Mouse (Mus musculus) hindbrain, embryonic 11.5 days (tissue): Measurements from ENCODE around the gene Sec31b. TPM values are rescaled to one million over a fixed set of nuclear protein-coding genes. Genes with fewer than 3 reads are reported as not detected.

Experiments used
- ATAC-seq: fragments of 200-750 bp; cut with Nextera tagmentation; 2 replicates; pipeline ENCODE4 v1.8.0; 2017; ENCODE audit warnings: mild to moderate bottlenecking, moderate TSS enrichment, moderate library complexity; ENCODE audit not compliant: low FRiP score
- DNase-seq: peaks from one replicate; pipeline ENCODE4 v3.0.0-alpha.2; 2015; ENCODE audit warnings: low spot score
- H3K27ac ChIP-seq: fragments of 300-500 bp; sonication (generic); 2 replicates; pipeline ENCODE4 v1.5.1; 2014; ENCODE audit warnings: mild to moderate bottlenecking, low read depth, low read length
- H3K27me3 ChIP-seq: fragments of 300-500 bp; sonication (generic); 2 replicates; pipeline ENCODE4 v1.6.1; 2014; ENCODE audit warnings: mild to moderate bottlenecking, low read length, moderate library complexity, mixed read lengths; ENCODE audit not compliant: control insufficient read depth, insufficient read depth
- H3K36me3 ChIP-seq: fragments of 300-500 bp; sonication (generic); 2 replicates; pipeline ENCODE4 v1.6.1; 2014; ENCODE audit warnings: mild to moderate bottlenecking, low read length, moderate library complexity, mixed read lengths; ENCODE audit not compliant: control insufficient read depth, insufficient read depth
- H3K4me1 ChIP-seq: fragments of 300-500 bp; sonication (generic); replicated peaks from 2 replicates; pipeline ENCODE4 v1.6.1; 2014; ENCODE audit warnings: low read length, mixed read lengths; ENCODE audit not compliant: control insufficient read depth, insufficient read depth
- H3K4me2 ChIP-seq: fragments of 300-500 bp; sonication (generic); replicated peaks from 2 replicates; pipeline ENCODE4 v1.6.1; 2014; ENCODE audit warnings: mild to moderate bottlenecking, low read depth, low read length
- H3K4me3 ChIP-seq: fragments of 300-500 bp; sonication (generic); 2 replicates; pipeline ENCODE4 v1.5.1; 2014; ENCODE audit warnings: low read depth, low read length
- H3K9ac ChIP-seq: fragments of 300-500 bp; sonication (generic); 2 replicates; pipeline ENCODE4 v1.6.1; 2014; ENCODE audit warnings: low read depth, low read length
- H3K9me3 ChIP-seq: fragments of 300-500 bp; sonication (generic); 2 replicates; pipeline ENCODE4 v1.6.1; 2016; ENCODE audit warnings: low read length; ENCODE audit not compliant: control insufficient read depth
- WGBS: fragments of 180-500 bp; shearing (Covaris S2); extraction: QIAGEN DNeasy Blood & Tissue Kit; methylation state at CpG from one replicate; pipeline ENCODE4 v1.1.7; 2014; 5-methylcytosine and 5-hydroxymethylcytosine counted together
- polyA plus RNA-seq: library from polyadenylated mRNA; unstranded; fragments of >200 nt; fragmentation: Nextera tagmentation; extraction: Ambion mirVana; gene quantifications from 2 replicates; pipeline ENCODE4 v1.2.1, GENCODE M21; 2014

Sec31b gene
- polyA plus RNA-seq, 1 experiment from 2014 or later: 0.22 TPM

DNA sequence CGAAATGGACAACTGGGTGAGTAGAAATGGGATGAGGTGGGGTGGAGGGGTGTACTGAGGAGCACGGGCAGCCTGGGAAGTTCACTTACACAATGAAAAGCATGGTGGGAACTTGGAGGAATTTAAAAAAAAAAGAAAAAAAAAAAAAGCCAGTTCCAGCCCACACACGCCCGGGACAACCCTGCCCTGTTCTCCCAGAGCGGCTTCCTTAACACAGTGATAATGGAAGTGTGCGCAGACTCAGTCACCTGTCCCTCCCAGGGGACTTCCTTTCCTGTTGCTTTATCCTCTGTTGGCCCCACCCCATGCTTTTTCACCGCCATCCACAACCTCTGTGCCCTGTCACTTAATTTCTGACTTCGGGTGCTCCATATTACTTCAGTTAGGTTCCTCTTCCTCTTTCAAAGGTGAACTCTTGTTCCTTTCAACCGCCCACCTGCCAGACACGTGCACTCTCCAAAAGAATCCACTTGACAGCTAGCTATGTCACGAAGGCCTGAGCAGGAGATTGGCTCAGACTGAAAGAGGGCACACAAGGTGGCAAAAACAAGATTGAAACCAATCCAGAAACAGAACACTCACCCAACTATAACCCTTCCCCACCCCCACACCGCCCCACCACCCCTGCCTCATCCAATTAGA is 35.0 kb downstream of the Sec31b start:
- ATAC-seq: no peak
- peak; percentile 34 for DNase-seq
- Histone ChIP-seq H3K9ac (no peak overlapping the region), H3K4me2 (peak overlapping the region; percentile 85; the same call in 1 of the 2 replicates), H3K27ac (no peak overlapping the region), H3K4me1 (peaks cover 13% of the 10 kb centered on the region), H3K4me3 (peak overlapping the region; percentile 43), H3K9me3 (no peaks in the 10 kb centered on the region), H3K36me3 (no peaks in the 10 kb centered on the region), H3K27me3 (peaks cover 89% of the 10 kb centered on the region)
- 5% methylated on average over 12 of the region's 12 CpGs for whole genome bisulfite sequencing

DNA sequence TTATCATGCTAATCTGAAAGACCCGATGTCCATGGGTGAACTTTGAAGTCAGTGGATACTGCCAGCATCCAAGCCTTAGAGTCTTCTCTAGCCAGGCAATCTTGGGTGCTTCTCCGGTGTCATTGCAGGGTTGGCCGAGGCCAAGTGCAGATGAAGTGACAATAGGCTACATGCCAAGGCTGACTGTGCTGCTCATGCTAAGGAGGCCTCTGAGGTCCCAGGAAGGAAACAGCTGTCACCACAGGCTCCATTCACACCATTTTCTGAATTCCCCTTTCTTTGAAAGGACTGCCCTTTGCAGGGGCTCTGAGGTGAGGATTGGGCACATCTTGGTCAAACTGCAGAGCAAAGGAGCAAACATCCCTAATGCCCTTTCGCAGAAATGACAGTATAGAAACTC is 42.9 kb downstream of the Sec31b start:
- Histone ChIP-seq H3K27ac (no peak overlapping the region), H3K4me2 (no peak overlapping the region), H3K27me3 (peaks cover 61% of the 10 kb centered on the region), H3K4me3 (no peak overlapping the region), H3K9ac (no peak overlapping the region), H3K36me3 (no peaks in the 10 kb centered on the region), H3K9me3 (no peaks in the 10 kb centered on the region), H3K4me1 (no peaks in the 10 kb centered on the region)
- DNase-seq (no peak), ATAC-seq (no peak)
- WGBS: 81% methylated on average over 4 of the region's 4 CpGs

DNA sequence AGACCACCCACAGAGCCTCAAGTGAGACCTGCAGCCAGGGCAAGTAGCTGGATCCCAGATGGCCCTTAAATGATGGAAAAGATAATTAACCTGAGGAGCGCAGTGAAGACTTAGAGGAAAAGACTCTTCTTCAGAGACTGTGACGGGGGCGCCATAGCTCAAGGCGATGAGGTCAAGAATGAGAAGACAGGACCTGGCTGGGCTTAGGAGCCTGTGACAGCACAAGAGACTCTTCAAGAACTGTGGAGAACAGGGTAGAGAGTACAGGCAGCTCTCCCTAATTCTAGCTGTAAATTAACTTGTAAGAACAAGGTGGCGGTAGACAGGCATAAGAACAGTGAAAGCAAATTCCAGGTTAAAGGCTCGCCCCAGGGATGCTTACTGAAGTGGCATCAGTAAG is 43.7 kb downstream of the Sec31b start:
- Histone ChIP-seq H3K36me3 (no peaks in the 10 kb centered on the region), H3K4me1 (no peaks in the 10 kb centered on the region), H3K9ac (no peak overlapping the region), H3K4me3 (no peak overlapping the region), H3K27ac (no peak overlapping the region), H3K4me2 (no peak overlapping the region), H3K9me3 (no peaks in the 10 kb centered on the region), H3K27me3 (peaks cover 53% of the 10 kb centered on the region)
- 85% methylated on average over 6 of the region's 6 CpGs for WGBS
- no peak for DNase-seq
- no peak for ATAC-seq

DNA sequence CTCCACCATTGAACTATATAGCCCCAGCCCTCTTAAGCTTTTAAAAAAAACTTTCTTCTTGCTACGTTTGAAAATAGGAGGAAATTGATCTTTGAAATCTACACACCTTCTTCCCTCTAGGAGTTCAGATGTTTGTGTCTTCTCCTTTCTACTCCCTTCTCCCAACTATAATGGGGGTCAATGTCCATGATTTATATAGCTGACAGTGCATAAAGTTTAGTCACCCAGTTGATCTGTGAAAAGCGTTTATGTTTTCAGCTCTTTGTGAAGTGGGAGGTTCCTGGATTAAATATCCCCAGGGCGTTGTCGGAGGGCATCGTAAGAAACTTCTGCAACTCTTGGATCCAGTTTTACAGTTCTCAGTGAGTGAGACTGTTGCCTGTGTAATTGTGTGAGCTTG is 45.4 kb downstream of the Sec31b start:
- H3K4me3 ChIP-seq: no peak overlapping the region
- 48% methylated on average over 5 of the region's 5 CpGs for WGBS
- H3K9me3 ChIP-seq: no peaks in the 10 kb centered on the region
- H3K36me3 ChIP-seq: no peaks in the 10 kb centered on the region
- ATAC-seq: no peak
- no peaks in the 10 kb centered on the region for H3K4me1 ChIP-seq
- peaks cover 51% of the 10 kb centered on the region for H3K27me3 ChIP-seq
- no peak overlapping the region for H3K9ac ChIP-seq
- no peak overlapping the region for H3K4me2 ChIP-seq
- DNase-seq: no peak
- H3K27ac ChIP-seq: no peak overlapping the region

DNA sequence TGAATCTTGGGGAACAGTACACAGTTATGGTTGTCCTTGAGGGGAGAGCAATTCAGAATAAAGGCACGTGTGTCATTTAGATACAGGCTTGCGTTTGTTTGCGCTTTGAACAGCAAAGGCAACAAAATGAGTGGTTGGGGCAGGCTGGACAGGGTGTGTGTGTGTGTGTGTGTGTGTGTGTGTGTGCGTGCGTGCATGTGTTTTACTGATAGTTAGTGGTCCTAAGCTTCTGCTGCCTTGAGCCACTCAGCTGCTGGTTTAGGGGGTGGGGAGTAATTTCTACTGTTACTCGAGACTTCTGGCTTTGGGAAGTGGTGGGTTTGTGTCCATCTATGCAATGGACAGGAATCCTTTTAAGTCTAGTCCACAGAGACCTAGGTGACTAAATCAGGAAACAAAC is 46.7 kb downstream of the Sec31b start:
- Histone ChIP-seq H3K9ac (no peak overlapping the region), H3K9me3 (no peaks in the 10 kb centered on the region), H3K4me2 (no peak overlapping the region), H3K27me3 (peaks cover 54% of the 10 kb centered on the region), H3K36me3 (no peaks in the 10 kb centered on the region), H3K27ac (no peak overlapping the region), H3K4me3 (no peak overlapping the region), H3K4me1 (no peaks in the 10 kb centered on the region)
- ATAC-seq (no peak), DNase-seq (no peak)
- 72% methylated on average over 6 of the region's 6 CpGs for WGBS

DNA sequence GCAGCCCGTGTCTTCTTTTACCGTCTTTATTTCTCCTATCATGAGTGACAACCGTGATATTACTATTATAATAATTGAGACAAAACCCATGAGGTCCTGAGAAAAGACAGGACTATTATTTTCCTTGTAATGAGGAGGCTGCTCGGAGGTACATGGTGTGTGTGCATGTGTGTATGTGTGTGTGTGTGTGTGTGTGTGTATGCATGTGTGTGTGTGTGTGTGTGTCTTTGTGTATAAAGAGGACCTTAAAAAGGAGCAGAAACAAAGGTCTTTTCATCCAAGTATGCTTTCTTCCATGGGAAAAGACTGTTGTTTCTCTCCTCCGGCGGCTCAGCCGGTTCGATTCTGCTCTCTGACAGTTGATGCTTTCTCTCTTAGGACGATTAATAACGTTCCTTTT is 48.7 kb downstream of the Sec31b start:
- ATAC-seq (0 out of 2 replicates have a peak, but pooled peaks have one; percentile 12), DNase-seq (peak; percentile 36)
- no peak overlapping the region for H3K4me3 ChIP-seq
- no peak overlapping the region for H3K4me2 ChIP-seq
- H3K36me3 ChIP-seq: no peaks in the 10 kb centered on the region
- WGBS: 38% methylated on average over 10 of the region's 10 CpGs
- peaks cover 59% of the 10 kb centered on the region for H3K27me3 ChIP-seq
- no peaks in the 10 kb centered on the region for H3K4me1 ChIP-seq
- no peaks in the 10 kb centered on the region for H3K9me3 ChIP-seq
- H3K9ac ChIP-seq: no peak overlapping the region
- H3K27ac ChIP-seq: no peak overlapping the region

DNA sequence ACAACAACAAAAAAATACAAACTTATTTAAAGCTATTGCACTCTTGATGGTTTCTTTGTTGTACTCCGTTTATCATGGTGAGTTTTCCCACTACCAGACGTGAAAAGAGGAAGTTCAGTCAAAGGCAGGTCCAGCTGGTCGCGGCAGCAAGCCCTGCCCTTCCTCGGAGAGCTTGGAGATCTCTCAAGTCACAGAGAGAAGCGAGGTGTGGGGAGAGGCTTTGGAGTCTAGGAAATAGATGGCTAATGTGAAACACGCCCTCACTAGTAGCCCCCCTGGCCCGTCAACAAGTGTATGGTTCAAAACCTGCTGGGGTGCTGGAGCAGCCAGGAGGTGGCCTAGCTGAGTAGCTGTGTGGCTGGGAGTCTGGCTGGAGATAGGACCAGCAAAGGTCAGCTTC is 49.2 kb downstream of the Sec31b start:
- whole genome bisulfite sequencing: 35% methylated on average over 8 of the region's 8 CpGs
- H3K4me3 ChIP-seq: no peak overlapping the region
- ATAC-seq (0 out of 2 replicates have a peak, but pooled peaks have one; percentile 12), DNase-seq (peak; percentile 37)
- H3K9ac ChIP-seq: no peak overlapping the region
- no peak overlapping the region for H3K27ac ChIP-seq
- H3K36me3 ChIP-seq: no peaks in the 10 kb centered on the region
- no peak overlapping the region for H3K4me2 ChIP-seq
- H3K4me1 ChIP-seq: no peaks in the 10 kb centered on the region
- no peaks in the 10 kb centered on the region for H3K9me3 ChIP-seq
- H3K27me3 ChIP-seq: peaks cover 59% of the 10 kb centered on the region

DNA sequence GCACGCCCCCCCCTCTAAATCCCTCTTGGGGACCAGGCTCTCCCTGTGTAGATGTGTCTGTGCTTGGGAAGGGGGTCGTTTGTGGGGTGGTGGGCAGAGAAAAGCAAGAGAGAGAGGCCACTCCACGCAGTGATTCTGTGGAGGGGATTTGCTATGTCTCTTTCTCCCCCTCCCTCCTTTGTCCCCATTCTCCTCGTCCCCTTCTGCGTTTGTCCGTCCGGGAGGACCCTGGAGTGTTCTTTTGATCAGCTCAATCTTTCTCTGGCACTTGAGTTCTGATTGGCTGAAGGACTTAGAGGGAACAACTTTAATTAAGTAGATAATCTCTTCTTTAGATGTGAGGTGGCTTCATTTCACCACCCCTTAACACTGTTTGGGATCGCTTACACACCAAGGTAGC is 52.5 kb downstream of the Sec31b start, which contains the start of gene Wnt8b:
TSS of gene Wnt8b (plus strand) at position 345 of the 400 bp plus-strand sequence.
- peaks cover 43% of the 10 kb centered on the region for H3K27me3 ChIP-seq
- DNase-seq: no peak
- 25% methylated on average over 8 of the region's 8 CpGs for WGBS

DNA sequence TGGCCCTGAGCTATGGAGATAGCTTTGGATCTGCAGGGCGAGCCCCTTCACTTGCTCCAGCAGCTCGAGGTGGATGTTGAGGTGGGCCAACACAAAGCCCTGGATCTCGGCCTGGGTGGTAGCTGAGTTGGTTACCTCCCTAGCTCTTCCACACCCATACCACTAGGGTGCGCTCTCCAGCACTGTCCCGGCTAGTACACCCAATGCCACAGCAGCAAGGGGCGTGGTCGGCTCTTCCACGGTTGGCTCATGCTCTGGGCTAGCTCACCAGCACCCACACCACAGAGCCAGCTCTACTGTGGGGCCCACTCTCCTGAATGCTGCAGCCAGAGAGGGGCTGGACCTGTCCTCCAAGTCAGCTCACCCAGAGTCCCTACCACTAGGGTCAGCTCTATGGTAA is 58.4 kb downstream of the Sec31b start:
- H3K27me3 ChIP-seq: peaks cover 15% of the 10 kb centered on the region
- no peak overlapping the region for H3K4me2 ChIP-seq
- no peak overlapping the region for H3K27ac ChIP-seq
- H3K36me3 ChIP-seq: no peaks in the 10 kb centered on the region
- 8% methylated on average over 8 of the region's 8 CpGs for WGBS
- H3K4me1 ChIP-seq: no peaks in the 10 kb centered on the region
- DNase-seq (peak; percentile 53), ATAC-seq (no peak)
- no peak overlapping the region for H3K4me3 ChIP-seq
- H3K9me3 ChIP-seq: no peaks in the 10 kb centered on the region
- H3K9ac ChIP-seq: no peak overlapping the region

More for the DNA sequence above, 52.5 kb downstream of the Sec31b start, which contains the start of gene Wnt8b:
- Histone ChIP-seq H3K9ac (no peak within 1 kb of the TSS), H3K4me1 (no peaks in the 10 kb centered on the region), H3K36me3 (no peaks in the 10 kb centered on the region), H3K4me3 (no peak within 1 kb of the TSS), H3K9me3 (no peaks in the 10 kb centered on the region), H3K27ac (no peak within 1 kb of the TSS), H3K4me2 (no peak within 1 kb of the TSS)
- ATAC-seq: no peak
